Mouse (Mus musculus) heart, adult 18-20 months (tissue): ENCODE results near the gene Pitpnm2. TPM values are rescaled to one million over a fixed set of nuclear protein-coding genes. Genes with fewer than 3 reads are reported as not detected.

Experiments used
- DNase-seq, 2 experiments: peaks; one replicate each; pipeline ENCODE4 v3.0.0; 2021 to 2022; ENCODE audit warnings: mixed read lengths in 1 of 2
- total RNA-seq, 2 experiments: library from RNA; stranded (reverse); gene quantifications; 2 replicates each; pipeline ENCODE4 v1.2.3; 2021

Gene Pitpnm2
- total RNA-seq, 2 experiments from 2014 or later: 36.8 to 38.9 TPM

GRCm38 (mm10) chr5:124247986-124248626, 1.5 kb downstream of the Pitpnm2 start:
- DNase-seq: peak; percentile 67 to 76

DNA sequence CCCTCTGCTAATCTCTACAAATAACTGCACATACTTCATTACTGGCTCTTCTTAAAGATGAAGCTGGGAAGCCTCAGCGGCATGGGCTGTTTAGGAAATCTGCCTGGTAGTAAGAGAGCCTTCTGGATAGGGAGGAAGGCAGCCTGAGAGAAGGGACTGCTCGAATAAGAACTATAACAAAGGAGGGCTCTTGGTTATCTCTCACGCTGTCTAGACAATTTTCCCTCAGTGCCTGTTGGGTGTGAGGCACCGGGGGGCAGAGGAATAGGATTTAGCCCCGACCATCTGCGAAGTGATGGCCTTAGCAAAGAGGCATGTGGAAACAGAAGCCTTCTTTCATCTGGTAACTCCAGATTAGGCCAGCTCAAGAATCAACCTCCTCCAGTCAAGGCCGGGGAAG, 2.3 kb downstream of the Pitpnm2 start:
- no peak for DNase-seq

DNA sequence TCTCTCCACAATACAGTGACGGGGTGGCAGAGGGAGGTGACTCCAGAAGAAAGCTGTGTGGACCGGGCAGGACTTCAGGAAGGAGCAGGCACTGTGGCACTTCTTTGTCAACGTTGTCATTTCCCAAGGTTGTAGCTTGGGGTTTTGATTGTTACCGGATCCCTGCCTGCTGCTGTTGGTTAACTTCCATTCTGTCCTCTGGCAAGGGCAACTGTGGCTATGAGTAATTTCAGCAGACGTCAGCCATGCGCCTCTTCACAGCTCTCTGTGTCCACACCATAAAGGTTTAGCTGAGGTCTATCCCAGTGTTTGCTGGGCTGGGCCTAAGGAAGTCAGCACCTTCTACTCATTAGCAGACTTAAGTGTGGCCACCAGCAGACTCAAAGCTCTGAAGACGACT, 4.7 kb downstream of the Pitpnm2 start:
- DNase-seq: no peak

DNA sequence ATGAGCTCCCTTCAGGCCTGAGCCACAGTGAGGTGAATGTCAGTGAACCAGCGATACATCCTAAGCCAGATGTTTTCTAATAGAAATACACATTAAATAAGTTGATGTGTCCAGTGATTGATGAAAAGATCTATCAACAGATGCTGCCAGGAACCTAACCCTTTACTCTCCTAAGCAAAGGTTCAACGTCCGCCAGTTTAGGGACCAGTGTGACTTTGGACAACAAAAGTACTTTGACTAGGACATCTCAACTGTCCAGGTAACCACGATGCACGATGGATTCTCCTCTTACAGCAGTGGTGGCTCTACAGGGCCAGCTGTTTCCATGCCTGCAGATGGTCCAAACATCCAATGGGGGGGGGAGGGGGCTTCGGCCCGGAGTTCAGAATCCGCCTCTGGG, 5.1 kb downstream of the Pitpnm2 start:
- DNase-seq: no peak

GRCm38 (mm10) chr5:124243236-124243901, 6.2 kb downstream of the Pitpnm2 start:
- DNase-seq: no peak

DNA sequence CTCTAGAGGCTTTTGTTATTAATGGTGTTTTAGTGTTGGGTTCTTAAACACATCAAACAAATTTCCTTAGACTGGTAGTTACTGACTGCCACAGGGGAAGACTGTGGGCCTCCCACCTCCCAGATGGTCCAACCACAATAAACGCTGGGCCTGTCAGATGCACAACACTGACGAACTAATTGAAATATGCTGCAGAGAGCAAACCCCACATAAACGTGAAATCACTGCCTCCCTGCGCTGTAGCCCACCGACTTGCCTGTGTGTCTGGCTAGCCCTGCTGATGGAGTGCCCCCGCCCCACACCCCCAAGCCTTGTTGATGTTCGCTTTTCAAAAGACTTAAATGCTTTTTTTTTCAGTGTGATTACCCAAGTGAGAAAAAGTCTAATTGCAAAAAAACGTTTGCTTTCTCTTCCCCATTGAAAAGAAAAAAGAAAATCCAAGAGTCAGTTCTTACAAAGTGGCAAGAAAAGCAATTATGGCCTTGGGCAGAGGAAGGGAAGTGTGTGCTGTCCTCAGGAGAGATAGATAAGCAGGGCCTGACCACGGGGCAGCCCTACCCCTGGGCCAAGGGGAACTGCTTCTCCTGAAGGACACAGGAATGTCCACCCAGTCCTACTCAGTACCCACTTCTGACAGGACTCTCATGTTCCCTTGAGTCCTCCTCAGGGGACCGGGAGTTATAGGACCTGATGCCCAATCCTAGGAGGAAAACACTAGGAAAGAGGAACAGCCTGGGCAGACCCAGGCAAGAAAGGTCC, 7.7 kb downstream of the Pitpnm2 start:
- DNase-seq: no peak

DNA sequence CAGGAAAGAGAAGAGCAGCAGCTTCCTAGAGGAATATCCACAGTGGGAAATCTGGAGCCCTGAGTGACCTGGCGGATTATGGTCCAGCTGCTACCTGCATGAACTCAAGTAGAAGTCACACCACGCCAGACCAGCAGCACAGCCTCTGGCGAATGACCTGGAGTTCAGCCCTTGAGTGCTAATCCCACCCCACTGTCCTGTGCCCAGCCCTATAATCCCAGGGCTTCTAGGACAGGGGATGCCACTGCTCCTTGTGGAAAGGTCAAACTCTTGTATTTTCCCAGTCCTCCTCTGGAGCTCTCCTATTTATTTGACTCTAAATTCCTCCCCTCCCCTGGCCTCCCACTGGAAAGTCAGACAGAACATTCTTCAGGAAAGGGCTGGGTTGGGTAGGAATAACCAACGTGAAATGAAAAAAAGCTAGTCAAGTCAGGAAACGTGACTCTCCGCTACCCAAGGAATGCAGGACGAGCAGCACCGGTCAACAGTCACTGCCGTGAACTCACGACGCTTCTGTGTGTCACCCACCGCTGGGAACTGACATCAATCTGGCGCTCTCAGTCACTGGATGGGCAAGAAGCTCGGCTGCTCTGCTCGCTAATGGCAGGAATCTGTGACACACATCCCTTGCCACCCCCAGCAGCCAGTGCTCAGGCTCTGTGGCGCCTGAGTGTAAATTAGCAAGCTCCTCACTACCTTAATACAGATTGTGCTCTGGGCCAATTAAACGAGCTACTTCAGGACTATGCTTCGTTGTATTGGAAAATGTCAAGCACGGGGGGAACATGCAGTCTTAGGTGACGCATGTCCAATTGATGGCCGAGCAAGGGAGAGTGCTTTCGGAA, 8.5 kb downstream of the Pitpnm2 start:
- no peak for DNase-seq

GRCm38 (mm10) chr5:124236180-124236579, 13.4 kb downstream of the Pitpnm2 start:
- peak in 1 of 2 experiments; percentile 22 for DNase-seq

- DNase-seq: peak in 1 of 2 experiments; percentile 7
Measured at GRCm38 (mm10) chr5:124234778-124235177, 14.8 kb downstream of the Pitpnm2 start.

GRCm38 (mm10) chr5:124233874-124234661, 15.5 kb downstream of the Pitpnm2 start:
- DNase-seq: peak; percentile 49 to 63

DNA sequence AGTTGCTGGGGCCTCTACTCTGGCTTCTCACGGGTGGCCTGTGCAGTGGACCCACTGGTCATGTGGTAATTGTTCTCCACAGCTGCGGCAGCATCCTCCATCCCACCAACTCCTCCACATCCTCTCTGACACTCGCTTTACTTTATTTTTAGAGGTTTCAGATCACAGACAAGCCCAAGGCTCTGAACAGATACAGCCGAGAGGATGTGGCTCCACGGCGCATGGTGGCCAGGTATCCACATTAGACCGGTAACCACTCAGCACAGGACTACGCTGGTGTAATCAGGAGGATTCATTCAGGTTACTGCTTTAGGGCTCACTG, 16.5 kb downstream of the Pitpnm2 start:
- DNase-seq: no peak

DNA sequence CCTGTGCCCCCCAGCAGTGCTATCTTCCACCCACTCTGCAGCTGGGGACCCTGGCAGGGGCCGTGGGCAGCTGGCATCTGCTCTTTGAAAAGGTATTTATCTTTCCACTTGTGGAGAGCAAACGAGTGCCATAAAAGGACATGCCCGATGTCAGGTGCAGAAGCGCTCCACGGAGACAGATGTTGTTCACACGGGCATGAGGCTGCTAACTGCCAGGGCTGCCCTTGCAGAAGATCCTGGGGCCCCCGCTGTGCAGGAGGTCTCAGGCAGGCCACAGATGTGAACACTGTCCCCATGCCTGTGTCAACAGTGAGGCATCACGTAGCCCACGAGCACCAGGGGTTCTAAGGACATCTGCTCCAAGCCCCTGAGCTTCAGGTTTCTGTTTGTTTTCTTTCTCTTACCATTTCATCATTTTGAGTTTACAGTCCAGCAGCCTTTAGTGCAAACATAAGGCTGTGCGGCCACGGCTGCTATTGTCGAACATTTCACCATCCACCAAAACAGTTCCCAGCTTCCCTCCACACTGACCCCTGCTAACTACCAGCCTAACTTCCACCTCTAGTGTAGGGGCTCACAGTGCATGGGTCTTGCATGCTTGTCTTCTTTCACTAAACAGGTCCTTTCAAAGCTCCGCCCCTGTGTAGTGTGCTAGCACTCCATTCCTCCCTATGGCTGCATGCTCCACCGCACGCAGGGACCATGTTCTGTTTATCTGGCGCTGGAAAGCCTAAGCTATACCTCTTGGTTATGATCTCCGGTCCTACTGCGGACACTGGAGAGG, 17.0 kb downstream of the Pitpnm2 start:
- DNase-seq: peak in 1 of 2 experiments; percentile 17

GRCm38 (mm10) chr5:124230461-124230860, 19.1 kb downstream of the Pitpnm2 start:
- DNase-seq: no peak

DNA sequence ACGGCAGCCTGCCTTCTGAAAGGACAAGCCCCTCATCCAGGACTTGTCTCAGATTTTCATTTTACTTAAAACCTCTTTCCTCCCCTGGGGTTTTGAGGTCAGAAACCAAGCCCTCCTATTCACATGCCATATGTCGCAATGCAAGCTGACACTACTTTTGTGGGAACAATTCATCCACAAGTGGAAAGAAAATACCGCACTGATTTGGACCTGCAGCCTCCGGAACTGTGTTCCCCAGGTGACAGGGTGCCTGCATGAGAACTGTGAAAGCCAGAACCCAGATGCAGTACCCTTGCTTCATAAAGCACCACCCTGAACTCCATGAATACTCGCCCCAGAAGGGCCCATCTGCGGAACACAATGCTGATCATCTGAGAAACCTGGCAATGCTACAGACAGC, 22.4 kb downstream of the Pitpnm2 start:
- no peak for DNase-seq

DNA sequence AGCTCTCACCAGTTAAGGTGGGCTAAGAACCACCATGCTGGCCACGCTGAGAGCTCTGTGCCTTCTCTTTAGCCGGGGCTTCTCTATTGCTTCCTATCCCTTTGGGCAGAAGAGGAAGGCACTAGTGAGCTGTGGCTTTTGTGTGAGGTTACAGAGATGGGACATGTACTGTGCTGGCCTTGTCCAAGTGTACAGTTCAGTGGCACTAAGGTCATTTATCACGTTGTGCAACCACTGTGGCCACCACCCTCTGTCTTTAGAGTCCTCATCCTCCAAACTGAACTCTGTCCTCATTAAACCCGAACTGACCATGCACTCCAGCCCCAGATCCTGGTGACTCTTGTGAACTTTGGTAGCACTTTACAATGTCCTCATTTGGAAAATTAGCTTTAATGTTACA, 23.1 kb downstream of the Pitpnm2 start:
- no peak for DNase-seq

DNA sequence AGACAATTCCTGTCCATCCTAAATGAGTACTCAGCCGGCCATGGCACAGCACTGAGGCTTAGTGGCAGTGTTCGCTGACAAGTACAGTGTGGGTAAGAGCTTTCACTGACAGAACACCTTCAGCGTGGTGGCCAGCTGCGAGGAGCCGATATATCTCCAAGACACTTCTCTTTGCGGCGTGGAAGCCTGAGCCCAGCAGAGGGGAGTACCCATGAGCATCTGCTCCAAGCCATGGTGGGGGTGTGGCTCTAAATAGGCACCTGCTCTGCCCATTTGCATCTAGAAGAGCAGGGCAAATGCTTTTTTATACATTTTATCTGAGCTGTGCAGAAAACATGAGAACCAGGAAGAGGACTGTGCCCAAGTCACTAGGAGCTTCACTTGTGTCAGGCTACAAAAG, 23.7 kb downstream of the Pitpnm2 start:
- DNase-seq: no peak

GRCm38 (mm10) chr5:124224321-124225092, 25.1 kb downstream of the Pitpnm2 start:
- DNase-seq: peak in 1 of 2 experiments; percentile 77

DNA sequence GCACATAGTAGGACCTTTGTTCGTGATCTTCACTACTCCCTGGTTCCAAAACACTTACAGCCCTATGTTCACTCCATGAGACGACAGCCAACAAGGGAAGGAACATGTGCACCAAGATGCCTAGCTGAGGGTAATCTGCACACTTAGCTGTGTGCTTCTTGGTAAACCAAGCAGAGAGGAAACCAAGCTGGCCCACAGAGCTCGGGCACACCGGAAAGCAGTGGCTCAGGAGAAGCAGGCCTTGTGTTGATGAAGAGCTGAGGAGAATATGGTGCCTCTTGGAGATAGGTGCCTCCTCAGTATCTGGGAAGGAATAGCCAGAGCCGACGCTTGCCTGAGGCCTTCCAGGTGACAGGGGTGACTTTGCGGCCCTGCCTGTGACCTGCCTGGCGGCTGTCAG, 26.0 kb downstream of the Pitpnm2 start:
- DNase-seq: no peak

DNA sequence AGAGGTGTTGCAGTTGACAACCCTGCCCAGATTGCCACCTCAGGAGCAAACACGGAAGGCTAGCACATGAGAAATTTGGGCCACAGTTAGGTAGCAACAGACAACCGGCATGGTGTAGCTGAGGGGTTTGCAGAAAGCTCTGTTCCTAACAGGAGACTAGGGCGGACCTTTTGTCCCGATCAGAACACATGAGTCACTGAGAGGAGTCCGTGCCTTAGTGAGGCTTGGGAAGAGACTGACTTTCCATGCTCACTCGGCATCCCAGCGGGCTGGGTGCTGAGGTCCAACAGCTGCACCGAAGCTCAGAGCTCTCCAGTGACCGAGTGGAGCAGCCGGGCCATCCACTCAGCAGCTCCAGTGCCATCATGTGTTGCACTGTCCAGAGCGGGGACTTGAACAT, 26.9 kb downstream of the Pitpnm2 start:
- peak in 1 of 2 experiments; percentile 66 for DNase-seq

GRCm38 (mm10) chr5:124221736-124222040, 27.9 kb downstream of the Pitpnm2 start:
- no peak for DNase-seq
